Mouse (Mus musculus) spleen, postnatal 10 days (tissue): ENCODE measurements at regions not wholly inside any gene's neighbourhood (a gene's known extent, or its start where the extent isn't known, plus 50 kb on each side); places are given as distances from the start of the nearest gene placed in this dataset.

Source experiments
- DNase-seq, 2 experiments: peaks; one replicate each; pipeline ENCODE4 v3.0.0; 2021 to 2022; ENCODE audit warnings: low spot score in 2 of 2

GRCm38 (mm10) chr2:173994301-173995073 is 81.6 kb upstream of the Stx16 start:
- DNase-seq, result no peak

- DNase-seq, result no peak
Observed at GRCm38 (mm10) chr2:174004666-174005065, 71.4 kb upstream of the Stx16 start.

- DNase-seq, result no peak
Observed at GRCm38 (mm10) chr2:174007976-174008349, 68.1 kb upstream of the Stx16 start.

DNA sequence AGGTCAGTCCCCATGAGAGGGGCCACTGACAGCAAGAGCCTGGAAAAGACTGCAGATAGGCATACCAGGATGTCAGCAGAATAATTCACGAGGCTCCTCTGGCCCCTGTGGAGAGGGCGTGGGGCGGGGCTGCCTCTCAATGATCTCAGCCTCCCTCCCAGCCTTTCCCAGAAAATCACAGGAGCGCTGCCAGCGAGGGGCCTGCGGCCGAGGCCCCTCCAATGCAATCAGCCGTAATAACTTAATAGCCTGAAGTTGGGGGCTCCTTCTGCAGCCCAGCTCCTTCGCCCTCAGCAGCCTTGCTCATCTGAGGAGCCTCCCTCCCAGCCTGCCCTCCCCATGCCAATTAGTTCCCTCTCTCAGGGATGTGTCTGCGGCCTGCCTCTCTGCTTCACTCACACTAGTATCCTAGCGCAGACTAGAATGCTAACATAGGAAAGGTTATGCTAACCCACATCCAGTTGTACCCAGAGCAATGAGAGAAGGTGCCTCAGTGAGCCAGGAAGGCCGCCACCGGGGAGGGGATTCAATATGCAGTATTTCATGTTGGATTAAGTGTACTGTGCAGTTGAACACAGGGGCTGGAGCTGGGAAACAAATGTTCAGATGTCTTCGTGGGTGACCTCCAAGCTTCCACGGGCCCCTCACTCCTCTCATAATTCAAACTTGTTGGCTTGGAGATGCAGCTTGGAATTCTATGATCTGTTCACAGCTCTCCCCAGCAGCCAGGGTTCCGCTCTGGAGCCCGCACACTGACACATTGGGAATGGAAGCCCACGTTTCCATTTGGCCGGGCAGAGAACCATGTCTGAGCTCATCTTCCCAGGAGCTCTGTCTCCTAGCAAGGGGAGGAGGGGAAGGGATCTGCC is 67.5 kb upstream of the Stx16 start:
- no peak for DNase-seq

DNA sequence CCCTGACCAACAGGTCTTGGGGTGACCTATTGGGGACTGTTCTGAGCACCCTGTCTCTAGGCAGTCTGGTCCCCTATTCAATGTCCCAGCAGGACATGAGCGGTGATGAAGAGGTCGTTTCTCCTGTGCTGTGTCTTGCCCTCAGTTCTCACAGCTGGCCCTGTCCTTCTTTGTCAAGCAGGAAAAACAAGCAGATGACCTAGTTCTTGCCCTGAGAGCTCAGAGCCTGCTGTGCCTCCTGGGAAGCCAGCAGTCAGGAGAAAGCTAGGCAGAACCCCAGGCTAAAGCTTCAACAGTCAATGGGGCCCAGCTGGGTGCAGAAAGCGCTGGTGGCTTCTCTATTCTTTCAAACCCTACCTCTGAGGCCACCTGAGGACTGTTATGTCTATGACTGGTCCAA is 66.1 kb upstream of the Stx16 start:
- no peak for DNase-seq

DNA sequence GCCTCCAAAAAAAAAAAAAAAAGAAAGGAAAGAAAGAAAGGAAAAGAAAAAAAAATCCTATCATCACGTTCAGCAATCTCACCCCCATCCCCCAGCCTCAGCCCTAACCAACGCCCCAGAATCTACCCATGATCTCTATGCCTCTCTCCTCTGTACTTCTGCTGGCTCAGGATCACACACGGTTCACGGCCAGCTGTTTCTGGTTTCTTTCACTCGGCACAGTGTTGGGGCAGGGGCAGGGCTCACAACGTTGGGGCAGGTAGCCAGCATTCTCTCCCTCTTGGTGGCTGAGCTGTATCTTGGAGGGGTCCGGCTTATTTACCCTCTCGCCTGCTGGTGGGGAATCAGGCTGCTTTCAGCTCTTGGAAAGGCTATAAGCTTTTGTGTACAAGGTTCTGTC is 64.7 kb upstream of the Stx16 start:
- no peak for DNase-seq

- DNase-seq, result peak in 1 of 2 experiments; percentile 5
Observed at GRCm38 (mm10) chr2:174014361-174014760, 61.7 kb upstream of the Stx16 start.

DNA sequence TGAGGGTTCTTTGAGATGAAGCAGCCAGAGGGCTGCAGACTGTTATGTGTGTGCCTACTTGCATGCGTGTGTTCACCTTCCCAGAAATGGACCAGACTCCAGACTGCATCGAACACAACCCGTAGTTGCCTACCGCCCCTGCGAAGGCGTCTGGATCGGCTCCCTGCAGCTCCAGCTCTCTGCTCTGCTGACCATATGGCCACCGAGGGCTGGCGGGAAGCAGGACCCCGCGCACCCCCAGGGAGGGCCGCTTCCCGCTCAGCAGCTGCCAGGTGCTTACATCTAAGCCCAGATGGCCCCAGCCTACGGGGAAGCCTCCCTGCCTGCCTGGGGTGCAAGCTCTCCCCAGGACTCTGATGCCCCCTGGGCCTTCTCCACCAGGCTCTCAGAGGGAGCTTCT is 60.8 kb upstream of the Stx16 start:
- peak in 1 of 2 experiments; percentile 11 for DNase-seq

DNA sequence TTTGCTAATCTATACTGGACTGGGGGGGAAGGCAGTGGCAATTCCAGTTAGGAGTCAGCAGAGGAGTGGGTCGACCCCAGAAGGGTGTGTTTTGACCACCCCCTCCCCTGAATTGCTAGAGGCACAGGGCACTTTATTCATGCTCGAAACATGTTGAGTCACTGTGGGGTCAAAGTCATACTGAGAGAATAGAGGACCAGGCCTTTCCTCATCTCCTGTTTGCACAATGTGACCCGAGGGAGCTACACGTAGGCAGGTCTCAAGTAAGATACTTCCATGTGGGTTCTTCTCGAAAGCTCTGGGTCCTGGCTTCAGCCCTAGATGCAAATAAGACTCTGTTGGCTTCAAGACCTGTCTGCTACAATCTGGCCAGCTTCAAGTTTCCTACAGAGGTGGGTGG is 60.0 kb upstream of the Stx16 start:
- no peak for DNase-seq

- no peak for DNase-seq
Observed at GRCm38 (mm10) chr2:174017042-174017441, 59.1 kb upstream of the Stx16 start.

DNA sequence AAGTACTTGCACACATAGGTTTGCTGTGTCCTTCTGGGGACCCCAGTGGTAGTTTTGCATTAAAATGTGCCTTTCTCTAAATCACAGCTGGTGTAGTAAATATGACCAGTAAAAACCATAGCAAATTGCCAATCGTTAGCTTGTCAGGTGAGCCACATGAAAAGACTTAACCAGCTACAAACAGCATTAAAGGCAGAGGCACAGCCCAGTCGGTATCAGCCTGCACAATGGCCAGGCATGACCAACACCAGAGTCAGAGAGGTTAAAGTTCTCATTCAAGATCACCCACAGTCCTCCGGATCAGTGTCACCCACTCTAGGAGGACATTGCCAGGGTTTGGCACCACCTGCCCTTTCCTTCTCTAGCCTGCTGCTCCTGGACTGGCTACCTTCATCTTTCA is 58.5 kb upstream of the Stx16 start:
- DNase-seq, result no peak

DNA sequence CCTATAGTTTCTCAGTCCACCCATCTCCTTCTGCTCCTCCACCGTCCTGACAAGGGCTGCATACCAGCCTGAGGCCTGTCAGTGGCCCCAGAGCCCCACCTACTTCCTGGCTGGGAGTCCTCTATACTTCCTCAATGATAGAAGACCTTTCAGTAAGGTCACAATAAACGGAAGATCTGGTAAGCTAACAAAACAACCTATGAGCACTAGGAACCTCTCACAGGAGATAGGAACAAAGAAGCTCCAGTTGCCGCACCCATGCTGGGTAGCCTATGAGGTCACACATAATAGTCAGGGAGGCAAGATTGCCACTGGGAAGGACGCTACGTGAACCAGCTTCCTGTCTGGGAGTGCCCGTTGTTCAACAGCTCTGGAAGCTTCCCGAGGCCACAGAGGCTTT is 58.1 kb upstream of the Stx16 start:
- DNase-seq, result peak in 1 of 2 experiments; percentile 41

DNA sequence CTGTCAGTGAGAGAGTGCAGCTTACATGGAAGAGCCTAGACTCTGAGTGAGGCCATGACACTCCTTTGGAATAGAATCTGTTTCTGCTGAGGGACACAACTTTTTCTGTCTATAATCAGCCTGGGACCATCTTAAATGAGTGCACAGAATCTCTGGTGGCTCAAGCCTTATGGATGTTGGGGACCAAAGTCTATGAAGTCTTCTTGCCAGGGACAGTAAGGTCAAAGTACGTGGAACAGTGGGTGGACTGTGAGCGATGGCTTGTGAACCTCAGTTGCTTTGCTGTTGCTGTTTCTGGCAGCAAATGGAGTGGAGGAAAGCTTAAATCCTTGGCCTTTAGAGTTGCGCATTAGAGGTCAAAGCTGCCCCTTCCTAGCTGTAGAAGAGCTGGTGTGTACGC is 57.1 kb upstream of the Stx16 start:
- DNase-seq, result no peak

GRCm38 (mm10) chr2:174019970-174020369 is 56.1 kb upstream of the Stx16 start:
- no peak for DNase-seq

GRCm38 (mm10) chr2:174020447-174020846 is 55.7 kb upstream of the Stx16 start:
- DNase-seq, result no peak

GRCm38 (mm10) chr2:174021538-174021937 is 54.6 kb upstream of the Stx16 start:
- DNase-seq, result no peak

DNA sequence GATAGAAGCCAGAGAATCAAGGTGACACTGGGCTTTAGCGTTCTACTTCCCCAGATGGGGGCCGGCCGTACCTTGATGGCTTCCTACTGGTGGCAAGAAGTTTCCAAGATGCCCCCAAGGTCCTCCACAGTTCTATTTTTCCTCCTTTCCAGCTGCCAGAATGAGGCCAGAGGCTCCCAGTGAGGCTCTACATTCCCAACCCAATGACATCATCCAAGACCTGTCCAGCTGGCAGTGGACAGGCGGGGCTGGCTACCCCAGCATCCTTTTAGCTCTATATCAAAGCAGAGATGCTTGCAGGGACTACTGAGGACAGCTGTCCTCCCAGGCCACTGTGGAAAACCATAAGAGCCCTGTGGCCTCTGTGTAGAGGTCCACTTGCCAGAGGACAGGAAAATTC is 53.8 kb upstream of the Stx16 start:
- no peak for DNase-seq

DNA sequence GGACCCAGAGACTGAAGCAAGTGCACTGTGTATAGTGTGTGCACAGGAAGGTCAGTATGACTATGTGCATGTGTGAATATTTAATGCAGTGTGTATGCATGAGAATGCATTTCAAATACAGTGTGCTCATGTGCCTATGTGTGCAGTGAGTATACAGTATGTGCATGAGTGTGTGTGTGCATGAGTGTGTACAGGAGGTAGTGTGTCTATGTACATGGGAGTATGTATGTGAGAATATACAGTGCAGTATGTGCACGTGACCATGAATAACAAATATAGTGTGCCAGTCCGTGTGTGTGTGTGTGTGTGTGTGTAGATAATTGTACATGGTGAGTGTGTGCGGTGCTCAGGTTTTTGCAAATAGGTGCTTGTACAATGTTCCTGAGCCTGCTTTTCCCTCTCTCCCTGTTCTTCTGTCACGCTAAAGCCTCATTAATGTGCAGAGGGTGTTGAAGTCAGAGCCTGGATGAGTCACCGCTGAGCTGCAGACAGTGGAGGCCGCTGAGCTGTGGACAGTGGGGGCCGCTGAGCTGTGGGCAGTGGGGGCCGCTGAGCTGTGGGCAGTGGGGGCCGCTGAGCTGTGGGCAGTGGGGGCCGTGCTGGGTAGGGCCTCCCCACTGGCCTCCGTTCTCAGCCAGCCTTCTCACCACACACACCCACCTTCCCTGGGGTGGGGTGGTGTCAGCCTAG is 50.8 kb upstream of the Stx16 start:
- no peak for DNase-seq
